Mouse (Mus musculus): Measurements from ENCODE around the gene Cmtm6.

Cmtm6 gene

GRCm38 (mm10) chr9:114797329-114798004 lies 66.6 kb downstream of the Cmtm6 start:
- peak; percentile 79 for DNase-seq (ENCODE audit: low read depth, low spot score)

- DNase-seq (ENCODE audit: low read depth, low spot score) = no peak
Observed at GRCm38 (mm10) chr9:114798845-114799244, 67.9 kb downstream of the Cmtm6 start.

Measured in retina, postnatal 7 days (tissue).